Mouse (Mus musculus) liver, adult 2 months (tissue): ENCODE data around the gene Smg9. TPM values are rescaled to one million over a fixed set of nuclear protein-coding genes. Genes with fewer than 3 reads are reported as not detected.

ENCODE experiments used
- DNase-seq: peaks from one replicate; pipeline ENCODE4 v3.0.0-alpha.2; 2011; ENCODE audit warnings: low read depth, low spot score; ENCODE audit errors: extremely low read depth
- H3K27ac ChIP-seq: fragments of 200-500 bp; replicated peaks from 2 replicates; pipeline ENCODE4 v1.5.1; 2012; ENCODE audit warnings: low read depth, mild to moderate bottlenecking, control low read depth, inconsistent platforms, low read length; ENCODE audit not compliant: insufficient read depth
- H3K27me3 ChIP-seq: fragments of 200-500 bp; 2 replicates; pipeline ENCODE4 v1.6.1; 2012; ENCODE audit warnings: mild to moderate bottlenecking, moderate library complexity, low read length, inconsistent platforms; ENCODE audit not compliant: control insufficient read depth, insufficient read depth
- H3K36me3 ChIP-seq: fragments of 200-500 bp; 2 replicates; pipeline ENCODE4 v1.6.1; 2012; ENCODE audit warnings: low read length, inconsistent platforms; ENCODE audit not compliant: control insufficient read depth, insufficient read depth
- H3K4me1 ChIP-seq: fragments of 200-500 bp; 2 replicates; pipeline ENCODE4 v1.6.1; 2011; ENCODE audit warnings: low read length; ENCODE audit not compliant: control insufficient read depth, insufficient read depth
- H3K4me3 ChIP-seq: fragments of 200-500 bp; 2 replicates; pipeline ENCODE4 v1.5.1; 2011; ENCODE audit warnings: low read depth, mild to moderate bottlenecking, control low read depth, low read length, moderate library complexity; ENCODE audit not compliant: insufficient read depth
- H3K79me2 ChIP-seq: fragments of 200-500 bp; 2 replicates; pipeline ENCODE4 v1.6.1; 2012; ENCODE audit warnings: inconsistent platforms, mild to moderate bottlenecking, low read length, moderate library complexity; ENCODE audit not compliant: control insufficient read depth, insufficient read depth
- H3K9ac ChIP-seq: fragments of 200-500 bp; 2 replicates; pipeline ENCODE4 v1.6.1; 2012; ENCODE audit warnings: low read depth, mild to moderate bottlenecking, control low read depth, inconsistent platforms, low read length
- CTCF ChIP-seq: fragments of 200-500 bp; IDR thresholded peaks from 2 replicates; pipeline ENCODE4 v1.5.1; 2011; ENCODE audit warnings: low read depth, low read length, control low read depth
- POLR2A ChIP-seq: fragments of 200-500 bp; IDR thresholded peaks from 2 replicates; pipeline ENCODE4 v1.6.1; 2011; ENCODE audit warnings: low read length, control low read depth; ENCODE audit not compliant: insufficient read depth; ENCODE audit errors: extremely low read depth
- WGBS: fragments of 180-500 bp; shearing (Covaris S2); methylation state at CpG from one replicate; pipeline ENCODE4 v1.1.7; 2018; 5-methylcytosine and 5-hydroxymethylcytosine counted together
- polyA plus RNA-seq: library from polyadenylated mRNA; depleted of rRNA; stranded (reverse); fragments of >200 nt; gene quantifications from 2 replicates; pipeline ENCODE4 v1.2.3, GENCODE M21; 2012
- total RNA-seq: library from RNA; depleted of rRNA; stranded (reverse); fragments of >200 nt; gene quantifications from 2 replicates; pipeline ENCODE4 v1.2.3, GENCODE M21; 2014

The Smg9 gene
- total and polyA plus RNA-seq, 2 experiments = 3.7 to 17.8 TPM

GRCm38 (mm10) chr7:24373538-24374379 is 25.7 kb upstream of the Smg9 start:
- no peaks in the 10 kb centered on the region for H3K4me1 ChIP-seq
- H3K79me2 ChIP-seq = no peaks in the 10 kb centered on the region
- H3K36me3 ChIP-seq = no peaks in the 10 kb centered on the region
- no peak overlapping the region for H3K9ac ChIP-seq
- no peak for TF ChIP-seq CTCF
- no peak for TF ChIP-seq POLR2A
- DNase-seq = no peak
- no peak overlapping the region for H3K4me3 ChIP-seq
- no peak overlapping the region for H3K27ac ChIP-seq
- peaks cover 7% of the 10 kb centered on the region; the same call in 1 of the 2 replicates for H3K27me3 ChIP-seq
- 42% methylated on average over 20 of the region's 20 CpGs for WGBS

GRCm38 (mm10) chr7:24376456-24376855 is 23.0 kb upstream of the Smg9 start:
- TF ChIP-seq CTCF (no peak), POLR2A (no peak)
- DNase-seq = no peak
- Histone ChIP-seq H3K4me3 (no peak overlapping the region), H3K36me3 (no peaks in the 10 kb centered on the region), H3K79me2 (no peaks in the 10 kb centered on the region), H3K4me1 (no peaks in the 10 kb centered on the region), H3K9ac (no peak overlapping the region), H3K27me3 (peaks cover 4% of the 10 kb centered on the region; the same call in 1 of the 2 replicates), H3K27ac (no peak overlapping the region)
- 82% methylated on average over 8 of the region's 8 CpGs for whole genome bisulfite sequencing

GRCm38 (mm10) chr7:24377091-24377865 is 22.1 kb upstream of the Smg9 start:
- 11% methylated on average over 49 of the region's 49 CpGs for WGBS
- no peak overlapping the region for H3K4me3 ChIP-seq
- peaks cover 4% of the 10 kb centered on the region; the same call in 1 of the 2 replicates for H3K27me3 ChIP-seq
- no peak overlapping the region for H3K9ac ChIP-seq
- no peaks in the 10 kb centered on the region for H3K79me2 ChIP-seq
- no peak for TF ChIP-seq POLR2A
- peak; percentile 26; the same call in 1 of the 2 replicates for TF ChIP-seq CTCF
- no peak overlapping the region for H3K27ac ChIP-seq
- DNase-seq = no peak
- no peaks in the 10 kb centered on the region for H3K4me1 ChIP-seq
- H3K36me3 ChIP-seq = no peaks in the 10 kb centered on the region

- 73% methylated on average over 10 of the region's 10 CpGs for WGBS
- TF ChIP-seq CTCF (no peak), POLR2A (no peak)
- peaks cover 4% of the 10 kb centered on the region; the same call in 1 of the 2 replicates for H3K27me3 ChIP-seq
- H3K9ac ChIP-seq = no peak overlapping the region
- no peak for DNase-seq
- no peak overlapping the region for H3K27ac ChIP-seq
- H3K4me3 ChIP-seq = no peak overlapping the region
- H3K4me1 ChIP-seq = no peaks in the 10 kb centered on the region
- no peaks in the 10 kb centered on the region for H3K79me2 ChIP-seq
- H3K36me3 ChIP-seq = no peaks in the 10 kb centered on the region
These were observed 21.2 kb upstream of the Smg9 start for GRCm38 (mm10) chr7:24378049-24378701.

DNA sequence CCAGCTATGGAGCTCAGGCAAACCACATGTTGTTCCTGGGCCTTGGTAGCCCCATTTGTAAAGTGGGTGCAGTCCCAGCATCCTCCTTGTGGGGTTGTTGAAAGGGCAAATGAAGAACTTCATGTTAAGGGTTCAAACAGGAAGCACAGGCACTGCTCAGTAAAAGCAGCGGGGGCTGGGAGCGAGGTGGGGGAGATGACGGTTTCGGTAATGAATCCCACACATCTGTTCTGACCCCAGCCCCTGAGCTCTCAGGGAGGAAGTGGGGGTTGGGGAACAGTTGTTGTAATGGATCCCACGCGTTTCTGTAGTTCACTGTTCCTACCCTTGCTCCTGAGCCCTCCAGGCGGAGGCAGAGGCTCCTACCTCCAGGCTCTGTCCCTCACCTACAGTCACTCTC is 19.5 kb upstream of the Smg9 start:
- H3K79me2 ChIP-seq = no peaks in the 10 kb centered on the region
- no peaks in the 10 kb centered on the region for H3K4me1 ChIP-seq
- TF ChIP-seq POLR2A = no peak
- TF ChIP-seq CTCF = no peak
- no peak overlapping the region for H3K4me3 ChIP-seq
- 66% methylated on average over 7 of the region's 7 CpGs for WGBS
- no peak overlapping the region for H3K9ac ChIP-seq
- H3K27me3 ChIP-seq = peaks cover 4% of the 10 kb centered on the region; the same call in 1 of the 2 replicates
- no peak for DNase-seq
- no peak overlapping the region for H3K27ac ChIP-seq
- H3K36me3 ChIP-seq = no peaks in the 10 kb centered on the region
